Mouse (Mus musculus) olfactory bulb, adult 2 months (tissue): ENCODE data around the gene Olfr1282. TPM values are rescaled to one million over a fixed set of nuclear protein-coding genes. Genes with fewer than 3 reads are reported as not detected.
"Not testable (repeated sequence)": the region's sequence is repeated elsewhere in the genome, so short reads cannot be mapped to it uniquely, and the experiment has no call there.

Experiments used
- H3K27ac ChIP-seq: fragments of 200-500 bp; 2 replicates; pipeline ENCODE4 v1.5.1; 2012; ENCODE audit warnings: low read depth, low read length; ENCODE audit not compliant: insufficient read depth
- H3K4me1 ChIP-seq: fragments of 200-500 bp; 2 replicates; pipeline ENCODE4 v1.6.1; 2012; ENCODE audit warnings: low read length; ENCODE audit not compliant: control insufficient read depth, insufficient read depth
- H3K4me3 ChIP-seq: fragments of 200-500 bp; 2 replicates; pipeline ENCODE4 v1.5.1; 2012; ENCODE audit warnings: mild to moderate bottlenecking, low read depth, low read length, moderate library complexity; ENCODE audit not compliant: insufficient read depth
- CTCF ChIP-seq: fragments of 200-500 bp; IDR thresholded peaks from 2 replicates; pipeline ENCODE4 v1.5.1; 2012; ENCODE audit warnings: low read depth, mild to moderate bottlenecking, low read length, moderate library complexity; ENCODE audit not compliant: insufficient read depth
- POLR2A ChIP-seq: fragments of 200-500 bp; IDR thresholded peaks from 2 replicates; pipeline ENCODE4 v1.6.1; 2012; ENCODE audit warnings: mild to moderate bottlenecking, low read depth, low read length, moderate library complexity; ENCODE audit not compliant: insufficient read depth
- WGBS: fragments of 180-500 bp; shearing (Covaris S2); methylation state at CpG from one replicate; pipeline ENCODE4 v1.1.7; 2018; 5-methylcytosine and 5-hydroxymethylcytosine counted together
- polyA plus RNA-seq: library from polyadenylated mRNA; stranded (reverse); fragments of >200 nt; gene quantifications from 2 replicates; pipeline ENCODE4 v1.2.4, GENCODE M21; 2012; ENCODE audit warnings: low replicate concordance; ENCODE audit not compliant: missing spikeins, insufficient read depth, insufficient read length

Gene Olfr1282
- not detected in 2 replicates for polyA plus RNA-seq

DNA sequence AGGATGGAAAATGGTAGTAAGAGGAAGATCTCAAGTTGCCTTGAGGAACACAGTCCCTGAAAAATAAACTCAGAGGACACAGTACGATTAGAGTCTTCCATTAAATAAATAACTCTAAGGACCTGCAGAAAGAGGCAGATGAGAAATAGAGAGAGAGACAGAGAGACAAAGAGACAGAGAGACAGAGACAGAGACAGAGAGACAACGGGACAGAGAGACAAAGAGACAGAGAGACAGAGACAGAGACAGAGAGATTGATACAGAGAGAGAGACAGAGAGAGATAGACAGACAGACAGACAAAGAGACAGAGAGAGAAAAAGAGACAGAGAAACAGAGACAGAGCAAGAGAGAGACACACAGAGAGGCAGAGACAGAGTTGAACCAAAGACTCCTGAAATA is at the start of gene Olfr1282:
Gene Olfr1282 (minus strand): TSS at position 101 of the 400 bp plus-strand sequence.
- TF ChIP-seq POLR2A (no peak), CTCF (no peak)
- Histone ChIP-seq H3K4me1 (no peaks in the 10 kb centered on the region), H3K27ac (no peak within 1 kb of the TSS), H3K4me3 (no peak within 1 kb of the TSS)
- 68% methylated on average over 2 of the region's 2 CpGs for WGBS

GRCm38 (mm10) chr2:111375222-111375621 is 39.3 kb upstream of the Olfr1282 start, which contains the start of gene Olfr1284:
Gene Olfr1284, plus strand, starts transcription at chr2:111375522.
- no peak for TF ChIP-seq CTCF
- TF ChIP-seq POLR2A, result no peak
- H3K4me3 ChIP-seq, result no peak within 1 kb of the TSS
- no peak within 1 kb of the TSS for H3K27ac ChIP-seq
- no peaks in the 10 kb centered on the region for H3K4me1 ChIP-seq
- WGBS, result 96% methylated on average over 1 of the region's 1 CpGs

- Histone ChIP-seq H3K4me3 (no peak within 1 kb of the TSS), H3K27ac (no peak within 1 kb of the TSS), H3K4me1 (no peaks in the 10 kb centered on the region)
- WGBS, result 77% methylated on average over 2 of the region's 2 CpGs
- TF ChIP-seq CTCF (no peak), POLR2A (no peak)
Observed at GRCm38 (mm10) chr2:111366490-111366889, 30.6 kb upstream of the Olfr1282 start, which contains the start of gene Olfr1283. Gene Olfr1283, plus strand, starts transcription at chr2:111366790.

DNA sequence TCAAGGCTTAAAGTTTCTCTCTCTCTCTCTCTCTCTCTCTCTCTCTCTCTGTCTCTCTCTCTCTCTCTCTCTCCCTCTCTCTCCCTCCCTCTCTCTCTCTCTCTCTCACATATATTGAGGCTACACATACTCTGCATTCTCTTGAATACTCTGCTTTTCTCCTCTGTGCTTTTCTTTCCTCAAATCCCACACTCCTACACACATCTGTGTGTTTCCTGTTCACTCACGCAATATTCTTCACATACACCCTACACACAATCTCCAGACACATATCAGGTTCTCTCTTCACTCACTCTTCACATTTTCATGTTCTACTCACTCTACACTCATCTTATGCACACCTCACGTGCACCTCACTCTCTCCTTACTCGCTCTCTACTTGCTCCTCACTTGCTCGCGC is 2.2 kb downstream of the Olfr1282 start:
- not testable (repeated sequence) for H3K27ac ChIP-seq, H3K4me3 ChIP-seq, H3K4me1 ChIP-seq
- 87% methylated on average over 5 of the region's 5 CpGs for WGBS

DNA sequence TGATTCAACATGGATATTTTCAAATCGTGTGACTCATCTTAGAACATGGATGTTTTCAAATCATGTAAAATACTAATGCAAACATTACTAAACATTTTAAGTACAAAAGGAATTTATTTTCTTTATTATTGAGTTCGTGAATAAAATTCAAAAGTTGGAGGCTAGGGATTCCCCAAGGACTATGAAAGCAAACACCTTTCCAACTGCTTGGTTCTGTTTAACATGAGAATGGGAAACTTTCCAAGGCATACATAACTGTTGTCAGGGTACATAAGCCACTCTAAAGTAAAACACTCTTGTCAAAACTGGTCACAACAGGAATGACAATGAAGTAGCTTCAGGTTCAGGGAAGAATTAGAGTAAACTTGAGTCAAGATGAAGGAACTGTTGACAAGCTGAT is 9.7 kb downstream of the Olfr1282 start, which contains the start of gene Olfr1281:
Gene Olfr1281 (plus strand): TSS at position 301 of the 400 bp plus-strand sequence.
- H3K27ac ChIP-seq, result no peak within 1 kb of the TSS
- TF ChIP-seq POLR2A (no peak), CTCF (no peak)
- WGBS, result 73% methylated on average over 2 of the region's 2 CpGs
- no peak within 1 kb of the TSS for H3K4me3 ChIP-seq
- H3K4me1 ChIP-seq, result no peaks in the 10 kb centered on the region

DNA sequence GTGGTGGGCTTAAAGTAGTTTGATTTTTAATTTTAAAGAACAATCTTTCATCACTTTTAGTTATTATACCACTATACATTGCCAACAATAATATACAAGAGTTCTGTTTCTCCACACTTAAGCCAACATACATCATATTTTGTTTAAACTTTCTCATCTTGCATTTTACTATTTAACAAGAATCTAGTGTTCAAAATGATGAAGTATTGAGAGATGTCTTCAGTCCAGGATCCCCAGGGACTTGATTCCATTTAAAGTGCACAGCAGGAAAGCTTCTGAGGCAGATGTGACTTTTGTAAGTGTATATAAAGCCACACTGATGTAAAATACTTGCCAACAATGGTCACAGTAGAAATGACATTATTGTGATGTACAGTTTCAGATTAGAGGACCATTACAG is 22.2 kb downstream of the Olfr1282 start, which contains the start of gene Olfr1280:
Gene Olfr1280 (plus strand): TSS at position 301 of the 400 bp plus-strand sequence.
- Histone ChIP-seq H3K27ac (no peak within 1 kb of the TSS), H3K4me1 (no peaks in the 10 kb centered on the region), H3K4me3 (no peak within 1 kb of the TSS)
- no peak for TF ChIP-seq POLR2A
- TF ChIP-seq CTCF, result no peak

- H3K27ac ChIP-seq, result no peak within 1 kb of the TSS
- no peak within 1 kb of the TSS for H3K4me3 ChIP-seq
- no peaks in the 10 kb centered on the region for H3K4me1 ChIP-seq
- TF ChIP-seq CTCF (no peak), POLR2A (no peak)
Observed at GRCm38 (mm10) chr2:111300374-111300773, 35.5 kb downstream of the Olfr1282 start, which contains the start of gene Olfr1279. Gene Olfr1279, plus strand, starts transcription at chr2:111300635.

DNA sequence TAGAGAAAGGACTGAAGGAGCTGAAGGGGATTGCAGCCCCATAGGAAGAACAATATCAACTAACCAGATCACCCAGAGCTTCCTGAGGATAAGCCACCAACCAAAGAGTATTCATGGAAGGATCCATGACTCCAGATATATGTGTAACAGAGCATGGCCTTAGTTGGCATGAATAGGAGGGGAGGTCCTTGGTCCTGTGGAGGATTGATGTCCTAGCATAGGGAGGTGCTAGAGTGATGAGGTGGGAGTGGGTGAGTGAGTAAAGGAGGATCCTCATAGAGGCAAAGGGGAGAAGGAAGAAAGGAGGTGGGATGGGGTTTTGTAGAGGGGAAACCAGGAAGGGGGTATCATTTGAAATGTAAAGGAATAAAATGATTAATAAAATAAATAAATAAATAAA is 37.3 kb downstream of the Olfr1282 start:
- TF ChIP-seq CTCF (no peak), POLR2A (no peak)
- H3K4me3 ChIP-seq, result no peak overlapping the region
- no peak overlapping the region for H3K27ac ChIP-seq
- H3K4me1 ChIP-seq, result no peaks in the 10 kb centered on the region

DNA sequence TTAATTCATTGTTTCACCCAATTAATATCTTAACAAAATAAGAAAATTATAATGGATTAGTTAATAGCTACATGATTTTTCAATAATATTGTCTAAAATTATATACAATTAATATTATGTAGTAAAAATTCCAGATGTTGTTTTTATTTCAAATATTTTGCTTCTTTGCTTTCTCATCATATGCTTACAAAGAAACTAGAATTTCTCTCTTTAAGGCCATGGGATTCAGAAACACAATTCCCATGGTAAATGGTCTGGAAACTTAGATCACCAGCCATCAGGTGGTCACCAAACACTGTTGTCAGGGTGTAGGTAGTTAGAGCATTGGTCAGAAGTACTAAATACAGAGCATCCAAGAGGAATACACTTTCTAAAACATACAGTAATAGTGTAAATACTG is 46.0 kb downstream of the Olfr1282 start, which contains the start of gene Olfr1278:
Gene Olfr1278 (plus strand): TSS at position 301 of the 400 bp plus-strand sequence.
- Histone ChIP-seq H3K4me3 (no peak within 1 kb of the TSS), H3K4me1 (no peaks in the 10 kb centered on the region), H3K27ac (no peak within 1 kb of the TSS)
- TF ChIP-seq CTCF (no peak), POLR2A (no peak)

Other genes starting within 250 kb of the Olfr1282 start
- not detected in 2 replicates for gene Gm13941, start 230.1 kb downstream of the Olfr1282 start, polyA plus RNA-seq
- gene Gm15130, start 183.1 kb downstream of the Olfr1282 start, polyA plus RNA-seq, result not detected in 2 replicates
- not detected in 2 replicates for gene 4930430A15Rik, start 106.5 kb downstream of the Olfr1282 start, polyA plus RNA-seq
- gene Olfr1275, start 100.8 kb downstream of the Olfr1282 start, polyA plus RNA-seq, result not detected in 2 replicates
- gene Olfr1276, start 81.6 kb downstream of the Olfr1282 start, polyA plus RNA-seq, result not detected in 2 replicates
- not detected in 2 replicates for gene Olfr1277, start 62.0 kb downstream of the Olfr1282 start, polyA plus RNA-seq
- not detected in 2 replicates for gene Olfr1278, start 45.9 kb downstream of the Olfr1282 start, polyA plus RNA-seq
- gene Olfr1279, start 35.4 kb downstream of the Olfr1282 start, polyA plus RNA-seq, result not detected in 2 replicates
- gene Olfr1280, start 22.1 kb downstream of the Olfr1282 start, polyA plus RNA-seq, result not detected in 2 replicates
- not detected in 2 replicates for gene Olfr1281, start 9.6 kb downstream of the Olfr1282 start, polyA plus RNA-seq
- not detected in 2 replicates for gene Olfr1283, start 30.7 kb upstream of the Olfr1282 start, polyA plus RNA-seq
- not detected in 2 replicates for gene Olfr1284, start 39.4 kb upstream of the Olfr1282 start, polyA plus RNA-seq
- gene Olfr1286, start 87.0 kb upstream of the Olfr1282 start, polyA plus RNA-seq, result not detected in 2 replicates
- not detected in 2 replicates for gene Olfr1287, start 113.1 kb upstream of the Olfr1282 start, polyA plus RNA-seq
- gene Olfr1288, start 138.0 kb upstream of the Olfr1282 start, polyA plus RNA-seq, result not detected in 2 replicates
- gene Olfr1289, start 144.7 kb upstream of the Olfr1282 start, polyA plus RNA-seq, result not detected in 2 replicates
- gene Olfr1290, start 157.8 kb upstream of the Olfr1282 start, polyA plus RNA-seq, result not detected in 2 replicates
- not detected in 2 replicates for gene Olfr1291-ps1, start 161.1 kb upstream of the Olfr1282 start, polyA plus RNA-seq
- not detected in 2 replicates for gene Olfr1293-ps, start 189.1 kb upstream of the Olfr1282 start, polyA plus RNA-seq
- gene Olfr1294, start 204.2 kb upstream of the Olfr1282 start, polyA plus RNA-seq, result not detected in 2 replicates
- gene Olfr1295, start 233.6 kb upstream of the Olfr1282 start, polyA plus RNA-seq, result not detected in 2 replicates